8 mouse cellular contexts compared by ENCODE assay signal in genomic region chr5:114130698-114131520, GRCm38 (mm10). TPM values are rescaled to one million over a fixed set of nuclear protein-coding genes. Genes with fewer than 3 reads are reported as not detected.
DNase-seq lines count a peak whose midpoint lies in the region; ATAC-seq and TF ChIP-seq lines count a peak whose summit lies in the region.

No protein-coding gene starts in this region.

- H3K4me1 ChIP-seq in ES-Bruce4 (ENCODE audit: control insufficient read depth, insufficient read depth, low read length), result peaks cover 5% of the 10 kb centered on the region
- H3K4me1 ChIP-seq in forebrain, embryonic 12.5 days, result peaks cover 38% of the 10 kb centered on the region
- peaks cover 19% of the 10 kb centered on the region for H3K4me1 ChIP-seq in heart, postnatal 0 days (ENCODE audit: control insufficient read depth, insufficient read depth)
- peaks cover 75% of the 10 kb centered on the region for H3K4me1 ChIP-seq in liver, embryonic 15.5 days (replicated peaks)
- peaks cover 4% of the 10 kb centered on the region; the same call in 1 of the 2 replicates for H3K4me1 ChIP-seq in neural tube, embryonic 11.5 days (ENCODE audit: control insufficient read depth, insufficient read depth, low read length)
- peaks cover 35% of the 10 kb centered on the region for H3K4me1 ChIP-seq in stomach, embryonic 16.5 days (ENCODE audit: control insufficient read depth, insufficient read depth, low read length)

- H3K9me3 ChIP-seq in ES-Bruce4 (replicated peaks; ENCODE audit: control insufficient read depth, insufficient read depth, low read length, poor library complexity, severe bottlenecking), result no peaks in the 10 kb centered on the region
- no peaks in the 10 kb centered on the region for H3K9me3 ChIP-seq in forebrain, embryonic 12.5 days
- H3K9me3 ChIP-seq in heart, postnatal 0 days (replicated peaks; ENCODE audit: control insufficient read depth, low read length), result no peaks in the 10 kb centered on the region
- H3K9me3 ChIP-seq in liver, embryonic 15.5 days (replicated peaks), result no peaks in the 10 kb centered on the region
- no peaks in the 10 kb centered on the region for H3K9me3 ChIP-seq in neural tube, embryonic 11.5 days (ENCODE audit: control insufficient read depth, low read length)
- no peaks in the 10 kb centered on the region for H3K9me3 ChIP-seq in stomach, embryonic 16.5 days (replicated peaks; ENCODE audit: control insufficient read depth, low read length)

- ATAC-seq in forebrain, embryonic 12.5 days (ENCODE audit: low FRiP score), result peak; percentile 99
- ATAC-seq in heart, postnatal 0 days (ENCODE audit: insufficient read depth, low read depth), result peak; percentile 89
- ATAC-seq in liver, embryonic 15.5 days (ENCODE audit: insufficient read depth), result peak; percentile 93
- peak; percentile 98 for ATAC-seq in neural tube, embryonic 11.5 days (ENCODE audit: insufficient read depth, low FRiP score, low TSS enrichment)
- peak; percentile 96 for ATAC-seq in stomach, embryonic 16.5 days (ENCODE audit: insufficient read depth, low FRiP score)

- H3K36me3 ChIP-seq in ES-Bruce4 (ENCODE audit: control insufficient read depth, insufficient read depth, low read length, poor library complexity, severe bottlenecking), result peaks cover 31% of the 10 kb centered on the region
- peaks cover 7% of the 10 kb centered on the region for H3K36me3 ChIP-seq in forebrain, embryonic 12.5 days (replicated peaks)
- no peaks in the 10 kb centered on the region for H3K36me3 ChIP-seq in heart, postnatal 0 days (replicated peaks; ENCODE audit: control insufficient read depth, insufficient read depth, low read length)
- H3K36me3 ChIP-seq in liver, embryonic 15.5 days (replicated peaks), result peaks cover 14% of the 10 kb centered on the region; the same call in 1 of the 2 replicates
- H3K36me3 ChIP-seq in neural tube, embryonic 11.5 days (ENCODE audit: control insufficient read depth, insufficient read depth, low read length), result no peaks in the 10 kb centered on the region
- no peaks in the 10 kb centered on the region for H3K36me3 ChIP-seq in stomach, embryonic 16.5 days (ENCODE audit: control insufficient read depth, insufficient read depth, low read length)

- H3K9ac ChIP-seq in ES-Bruce4 (ENCODE audit: low read depth, poor library complexity, severe bottlenecking), result peak overlapping the region; percentile 81
- peak overlapping the region; percentile 66 for H3K9ac ChIP-seq in forebrain, embryonic 12.5 days
- peak overlapping the region; percentile 58 for H3K9ac ChIP-seq in heart, postnatal 0 days (replicated peaks; ENCODE audit: low read depth, low read length)
- peak overlapping the region; percentile 56 for H3K9ac ChIP-seq in liver, embryonic 15.5 days
- peak overlapping the region; percentile 50 for H3K9ac ChIP-seq in neural tube, embryonic 11.5 days (ENCODE audit: low read length)
- peak overlapping the region; percentile 69 for H3K9ac ChIP-seq in stomach, embryonic 16.5 days (ENCODE audit: low read length)

- H3K27me3 ChIP-seq in ES-Bruce4 (ENCODE audit: control insufficient read depth, insufficient read depth, low read length, poor library complexity, severe bottlenecking), result no peaks in the 10 kb centered on the region
- H3K27me3 ChIP-seq in forebrain, embryonic 12.5 days, result no peaks in the 10 kb centered on the region
- no peaks in the 10 kb centered on the region for H3K27me3 ChIP-seq in heart, postnatal 0 days (ENCODE audit: control insufficient read depth, insufficient read depth, low read length)
- H3K27me3 ChIP-seq in liver, embryonic 15.5 days, result no peaks in the 10 kb centered on the region
- no peaks in the 10 kb centered on the region for H3K27me3 ChIP-seq in neural tube, embryonic 11.5 days (ENCODE audit: control insufficient read depth, insufficient read depth, low read length)
- H3K27me3 ChIP-seq in stomach, embryonic 16.5 days (ENCODE audit: control insufficient read depth, insufficient read depth, low read length), result no peaks in the 10 kb centered on the region

- H3K4me2 ChIP-seq in forebrain, embryonic 12.5 days, result peak overlapping the region; percentile 99
- peak overlapping the region; percentile 95 for H3K4me2 ChIP-seq in heart, postnatal 0 days (ENCODE audit: low read depth, low read length)
- peak overlapping the region; percentile 99 for H3K4me2 ChIP-seq in liver, embryonic 15.5 days
- H3K4me2 ChIP-seq in neural tube, embryonic 11.5 days (ENCODE audit: low read depth), result peak overlapping the region; percentile 95
- peak overlapping the region; percentile 91 for H3K4me2 ChIP-seq in stomach, embryonic 16.5 days (ENCODE audit: low read depth, low read length)

- peak overlapping the region; percentile 7; the same call in 1 of the 2 replicates for H3K27ac ChIP-seq in ES-Bruce4 (ENCODE audit: insufficient read depth, low read length)
- H3K27ac ChIP-seq in forebrain, embryonic 12.5 days, result peak overlapping the region; percentile 63; the same call in 1 of the 2 replicates
- H3K27ac ChIP-seq in heart, postnatal 0 days (ENCODE audit: low read depth), result peak overlapping the region; percentile 92
- H3K27ac ChIP-seq in liver, embryonic 15.5 days (replicated peaks), result peak overlapping the region; percentile 72
- no peak overlapping the region for H3K27ac ChIP-seq in neural tube, embryonic 11.5 days (ENCODE audit: low read depth, low read length)
- peak overlapping the region; percentile 70 for H3K27ac ChIP-seq in stomach, embryonic 16.5 days (ENCODE audit: low read length)

- WGBS in forebrain, embryonic 12.5 days, result under 1% methylated on average over 87 of the region's 87 CpGs
- under 1% methylated on average over 87 of the region's 87 CpGs for WGBS in heart, postnatal 0 days
- WGBS in liver, embryonic 15.5 days (ENCODE audit: insufficient replicate concordance), result under 1% methylated on average over 87 of the region's 87 CpGs
- under 1% methylated on average over 87 of the region's 87 CpGs for WGBS in neural tube, embryonic 11.5 days
- under 1% methylated on average over 87 of the region's 87 CpGs for WGBS in stomach, embryonic 16.5 days

- no peak for TF ChIP-seq POLR2A in ES-Bruce4 (IDR thresholded peaks at IDR 0.05; ENCODE audit: insufficient read depth, low read length)

- no peak for TF ChIP-seq EP300 in ES-Bruce4 (IDR thresholded peaks at IDR 0.05; ENCODE audit: insufficient read depth, low read depth, low read length)
- TF ChIP-seq EP300 in heart, postnatal 0 days (IDR thresholded peaks at IDR 0.05; ENCODE audit: low read depth), result peak; percentile 92

- peak overlapping the region; percentile 73 for H3K4me3 ChIP-seq in ES-Bruce4 (ENCODE audit: low read depth, low read length)
- peak overlapping the region; percentile 90 for H3K4me3 ChIP-seq in forebrain, embryonic 12.5 days (replicated peaks)
- peak overlapping the region; percentile 64 for H3K4me3 ChIP-seq in heart, postnatal 0 days (ENCODE audit: low read depth, low read length)
- peak overlapping the region; percentile 74 for H3K4me3 ChIP-seq in liver, embryonic 15.5 days (replicated peaks)
- peak overlapping the region; percentile 72 for H3K4me3 ChIP-seq in neural tube, embryonic 11.5 days (ENCODE audit: low read depth, low read length)
- H3K4me3 ChIP-seq in stomach, embryonic 16.5 days (replicated peaks; ENCODE audit: low read length), result peak overlapping the region; percentile 63

- no peak for TF ChIP-seq CTCF in ES-Bruce4 (IDR thresholded peaks at IDR 0.05; ENCODE audit: low read depth, low read length)
- TF ChIP-seq CTCF in heart, postnatal 0 days (IDR thresholded peaks at IDR 0.05; ENCODE audit: low read depth), result no peak

- DNase-seq in c-Kit-positive CD71-positive TER-119-positive erythroid progenitor cells, embryonic 14.5 days (ENCODE audit: low spot score), result peak; percentile 88
- DNase-seq in heart, postnatal 0 days (ENCODE audit: low spot score), result peak; percentile 92
- DNase-seq in kidney, postnatal 4 days, result peak; percentile 96 to 97
- DNase-seq in neural tube, embryonic 11.5 days (ENCODE audit: low spot score), result peak; percentile 92

RNA-seq across cellular contexts. Expression of gene Ung, which starts 0.7 kb away (rescaled TPM):
- 85.6 and 89.8 TPM in 2 replicates for polyA plus RNA-seq in ES-Bruce4 (2011; ENCODE audit: insufficient read depth, insufficient read length, low read depth, missing spikeins)
- polyA plus RNA-seq in forebrain, embryonic 12.5 days (2016; fragmentation: Nextera tagmentation; extraction: Ambion mirVana), result 64.4 and 69.6 TPM in 2 replicates
- 15.0 and 31.4 TPM in 2 replicates for total RNA-seq in heart, postnatal 0 days (2014; rRNA removed; ENCODE audit: low replicate concordance)
- polyA plus RNA-seq in heart, postnatal 0 days (2015; fragmentation: Nextera tagmentation; extraction: Ambion mirVana), result 25.0 and 26.5 TPM in 2 replicates
- 18.2 and 19.0 TPM in 2 replicates for polyA plus RNA-seq in liver, embryonic 15.5 days (2015; fragmentation: Nextera tagmentation; extraction: Ambion mirVana)
- 26.6 and 28.0 TPM in 2 replicates for polyA plus RNA-seq in neural tube, embryonic 11.5 days (2014; fragmentation: Nextera tagmentation; extraction: Ambion mirVana)
- polyA plus RNA-seq in stomach, embryonic 16.5 days (2015; fragmentation: Nextera tagmentation; extraction: Ambion mirVana), result 33.4 and 34.3 TPM in 2 replicates

RNA-seq across cellular contexts. Expression of gene Alkbh2, which starts 2.9 kb away (rescaled TPM):
- 17.9 and 20.1 TPM in 2 replicates for polyA plus RNA-seq in ES-Bruce4 (2011; ENCODE audit: insufficient read depth, insufficient read length, low read depth, missing spikeins)
- polyA plus RNA-seq in forebrain, embryonic 12.5 days (2016; fragmentation: Nextera tagmentation; extraction: Ambion mirVana), result 10.9 and 11.3 TPM in 2 replicates
- 0.27 and 2.4 TPM in 2 replicates for total RNA-seq in heart, postnatal 0 days (2014; rRNA removed; ENCODE audit: low replicate concordance)
- 4.0 and 4.1 TPM in 2 replicates for polyA plus RNA-seq in heart, postnatal 0 days (2015; fragmentation: Nextera tagmentation; extraction: Ambion mirVana)
- 3.1 and 4.1 TPM in 2 replicates for polyA plus RNA-seq in liver, embryonic 15.5 days (2015; fragmentation: Nextera tagmentation; extraction: Ambion mirVana)
- polyA plus RNA-seq in neural tube, embryonic 11.5 days (2014; fragmentation: Nextera tagmentation; extraction: Ambion mirVana), result 12.8 and 13.1 TPM in 2 replicates
- polyA plus RNA-seq in stomach, embryonic 16.5 days (2015; fragmentation: Nextera tagmentation; extraction: Ambion mirVana), result 4.8 and 6.1 TPM in 2 replicates

RNA-seq across cellular contexts. Expression of gene Acacb, which starts 15.4 kb away (rescaled TPM):
- polyA plus RNA-seq in ES-Bruce4 (2011; ENCODE audit: insufficient read depth, insufficient read length, low read depth, missing spikeins), result 8.0 and 9.3 TPM in 2 replicates
- 1.7 and 1.9 TPM in 2 replicates for polyA plus RNA-seq in forebrain, embryonic 12.5 days (2016; fragmentation: Nextera tagmentation; extraction: Ambion mirVana)
- 50.7 and 70.1 TPM in 2 replicates for total RNA-seq in heart, postnatal 0 days (2014; rRNA removed; ENCODE audit: low replicate concordance)
- 15.3 and 17.5 TPM in 2 replicates for polyA plus RNA-seq in heart, postnatal 0 days (2015; fragmentation: Nextera tagmentation; extraction: Ambion mirVana)
- polyA plus RNA-seq in liver, embryonic 15.5 days (2015; fragmentation: Nextera tagmentation; extraction: Ambion mirVana), result 0.43 and 0.45 TPM in 2 replicates
- polyA plus RNA-seq in neural tube, embryonic 11.5 days (2014; fragmentation: Nextera tagmentation; extraction: Ambion mirVana), result 0.82 and 1.8 TPM in 2 replicates
- 2.1 and 3.2 TPM in 2 replicates for polyA plus RNA-seq in stomach, embryonic 16.5 days (2015; fragmentation: Nextera tagmentation; extraction: Ambion mirVana)

RNA-seq across cellular contexts. Expression of gene Svop, which starts 39.5 kb away (rescaled TPM):
- 11.0 and 11.2 TPM in 2 replicates for polyA plus RNA-seq in ES-Bruce4 (2011; ENCODE audit: insufficient read depth, insufficient read length, low read depth, missing spikeins)
- 40.2 and 45.7 TPM in 2 replicates for polyA plus RNA-seq in forebrain, embryonic 12.5 days (2016; fragmentation: Nextera tagmentation; extraction: Ambion mirVana)
- 0.19 TPM in 1 of 2 replicates, not detected in the other for total RNA-seq in heart, postnatal 0 days (2014; rRNA removed; ENCODE audit: low replicate concordance)
- polyA plus RNA-seq in heart, postnatal 0 days (2015; fragmentation: Nextera tagmentation; extraction: Ambion mirVana), result 0.07 TPM in 1 of 2 replicates, not detected in the other
- polyA plus RNA-seq in liver, embryonic 15.5 days (2015; fragmentation: Nextera tagmentation; extraction: Ambion mirVana), result not detected in 2 replicates
- 27.3 and 32.9 TPM in 2 replicates for polyA plus RNA-seq in neural tube, embryonic 11.5 days (2014; fragmentation: Nextera tagmentation; extraction: Ambion mirVana)
- 1.8 and 2.0 TPM in 2 replicates for polyA plus RNA-seq in stomach, embryonic 16.5 days (2015; fragmentation: Nextera tagmentation; extraction: Ambion mirVana)
